Mouse (Mus musculus): ENCODE measurements around the gene Ybey. TPM values are rescaled to one million over a fixed set of nuclear protein-coding genes. Genes with fewer than 3 reads are reported as not detected.

The Ybey gene
- polyA plus RNA-seq, 1 experiment from 2014 or later: 5.9 TPM

GRCm38 (mm10) chr10:76447406-76448229, 21.3 kb downstream of the Ybey start:
- no peaks in the 10 kb centered on the region for H3K27me3 ChIP-seq (replicated peaks; ENCODE audit: insufficient read depth, low read length)
- no peaks in the 10 kb centered on the region for H3K36me3 ChIP-seq (ENCODE audit: insufficient read depth, low read length)
- H3K9me3 ChIP-seq (ENCODE audit: low read length): no peaks in the 10 kb centered on the region
- peak; percentile 96 for DNase-seq (ENCODE audit: low spot score)
- peak; percentile 84 for ATAC-seq
- 38% methylated on average over 15 of the region's 15 CpGs for WGBS
- H3K4me3 ChIP-seq (ENCODE audit: low read depth, low read length): no peak overlapping the region
- H3K4me2 ChIP-seq (replicated peaks; ENCODE audit: low read depth, low read length): no peak overlapping the region
- H3K9ac ChIP-seq (replicated peaks; ENCODE audit: low read depth): no peak overlapping the region
- TF ChIP-seq EP300 (IDR thresholded peaks at IDR 0.05) (peak; percentile 95), CTCF (IDR thresholded peaks at IDR 0.05) (no peak)
- H3K4me1 ChIP-seq (ENCODE audit: insufficient read depth, low read depth, low read length): peaks cover 22% of the 10 kb centered on the region; the same call in 1 of the 2 replicates
- H3K27ac ChIP-seq (ENCODE audit: low read length): peak overlapping the region; percentile 87

- DNase-seq (ENCODE audit: low spot score): peak; percentile 73
- no peak overlapping the region for H3K4me3 ChIP-seq (ENCODE audit: low read depth, low read length)
- H3K36me3 ChIP-seq (ENCODE audit: insufficient read depth, low read length): no peaks in the 10 kb centered on the region
- H3K27ac ChIP-seq (ENCODE audit: low read length): peak overlapping the region; percentile 87
- 30% methylated on average over 4 of the region's 4 CpGs for WGBS
- H3K27me3 ChIP-seq (replicated peaks; ENCODE audit: insufficient read depth, low read length): no peaks in the 10 kb centered on the region
- H3K4me1 ChIP-seq (ENCODE audit: insufficient read depth, low read depth, low read length): peaks cover 27% of the 10 kb centered on the region; the same call in 1 of the 2 replicates
- H3K4me2 ChIP-seq (replicated peaks; ENCODE audit: low read depth, low read length): no peak overlapping the region
- H3K9me3 ChIP-seq (ENCODE audit: low read length): no peaks in the 10 kb centered on the region
- no peak overlapping the region for H3K9ac ChIP-seq (replicated peaks; ENCODE audit: low read depth)
- TF ChIP-seq CTCF (IDR thresholded peaks at IDR 0.05) (no peak), EP300 (IDR thresholded peaks at IDR 0.05) (peak; percentile 62; the same call in 1 of the 2 replicates)
- ATAC-seq: no peak
Measured at GRCm38 (mm10) chr10:76445996-76446681, 22.8 kb downstream of the Ybey start.

- Histone ChIP-seq H3K4me3 (ENCODE audit: low read depth, low read length) (peak within 1 kb of the TSS; percentile 67), H3K4me2 (replicated peaks; ENCODE audit: low read depth, low read length) (peak within 1 kb of the TSS; percentile 71), H3K9ac (replicated peaks; ENCODE audit: low read depth) (peak within 1 kb of the TSS; percentile 58), H3K27ac (ENCODE audit: low read length) (peak within 1 kb of the TSS; percentile 97), H3K27me3 (replicated peaks; ENCODE audit: insufficient read depth, low read length) (no peaks in the 10 kb centered on the region), H3K9me3 (ENCODE audit: low read length) (no peaks in the 10 kb centered on the region), H3K4me1 (ENCODE audit: insufficient read depth, low read depth, low read length) (peaks cover 21% of the 10 kb centered on the region; the same call in 1 of the 2 replicates), H3K36me3 (ENCODE audit: insufficient read depth, low read length) (no peaks in the 10 kb centered on the region; the same call in 1 of the 2 replicates)
- DNase-seq (ENCODE audit: low spot score): peak; percentile 99
- WGBS: under 1% methylated on average over 58 of the region's 78 CpGs
- TF ChIP-seq EP300 (IDR thresholded peaks at IDR 0.05) (no peak), CTCF (IDR thresholded peaks at IDR 0.05) (peak; percentile 85)
- peak; percentile 95 for ATAC-seq
Measured at GRCm38 (mm10) chr10:76442178-76443088, 26.5 kb downstream of the Ybey start, which contains the start of gene Pcnt. Gene Pcnt (minus strand): TSS chr10:76442786.

- WGBS: 95% methylated on average over 17 of the region's 17 CpGs
- H3K9ac ChIP-seq (replicated peaks; ENCODE audit: low read depth): no peak within 1 kb of the TSS
- H3K9me3 ChIP-seq (ENCODE audit: low read length): no peaks in the 10 kb centered on the region
- no peak within 1 kb of the TSS for H3K4me3 ChIP-seq (ENCODE audit: low read depth, low read length)
- peaks cover 13% of the 10 kb centered on the region for H3K36me3 ChIP-seq (ENCODE audit: insufficient read depth, low read length)
- TF ChIP-seq EP300 (IDR thresholded peaks at IDR 0.05): no peak
- TF ChIP-seq CTCF (IDR thresholded peaks at IDR 0.05): no peak
- no peak for DNase-seq (ENCODE audit: low spot score)
- H3K27me3 ChIP-seq (replicated peaks; ENCODE audit: insufficient read depth, low read length): no peaks in the 10 kb centered on the region
- peaks cover 14% of the 10 kb centered on the region; the same call in 1 of the 2 replicates for H3K4me1 ChIP-seq (ENCODE audit: insufficient read depth, low read depth, low read length)
- peak within 1 kb of the TSS; percentile 71; the same call in 1 of the 2 replicates for H3K4me2 ChIP-seq (replicated peaks; ENCODE audit: low read depth, low read length)
- H3K27ac ChIP-seq (ENCODE audit: low read length): peak within 1 kb of the TSS; percentile 97
- ATAC-seq: no peak
Measured at GRCm38 (mm10) chr10:76440281-76440680, 28.6 kb downstream of the Ybey start, which contains the start of gene AC141477.1. Gene AC141477.1 (minus strand): TSS chr10:76440444.

- Histone ChIP-seq H3K27me3 (replicated peaks; ENCODE audit: insufficient read depth, low read length) (no peaks in the 10 kb centered on the region), H3K36me3 (ENCODE audit: insufficient read depth, low read length) (peaks cover 19% of the 10 kb centered on the region), H3K27ac (ENCODE audit: low read length) (peak overlapping the region; percentile 82), H3K4me3 (ENCODE audit: low read depth, low read length) (no peak overlapping the region), H3K9me3 (ENCODE audit: low read length) (no peaks in the 10 kb centered on the region), H3K4me2 (replicated peaks; ENCODE audit: low read depth, low read length) (no peak overlapping the region), H3K4me1 (ENCODE audit: insufficient read depth, low read depth, low read length) (peaks cover 14% of the 10 kb centered on the region; the same call in 1 of the 2 replicates), H3K9ac (replicated peaks; ENCODE audit: low read depth) (no peak overlapping the region)
- ATAC-seq (peak; percentile 11; the same call in 1 of the 2 replicates), DNase-seq (ENCODE audit: low spot score) (peak; percentile 84)
- peak; percentile 88 for TF ChIP-seq EP300 (IDR thresholded peaks at IDR 0.05)
- TF ChIP-seq CTCF (IDR thresholded peaks at IDR 0.05): no peak
- 63% methylated on average over 9 of the region's 9 CpGs for WGBS
Measured at GRCm38 (mm10) chr10:76439107-76439890, 29.6 kb downstream of the Ybey start.

Measured in lung, postnatal 0 days (tissue).